Mouse (Mus musculus) left cerebral cortex, adult 9 months (tissue): ENCODE results near the gene Cldn9.

ENCODE experiments used
- DNase-seq, 2 experiments: peaks; one replicate each; pipeline ENCODE4 v3.0.0; 2022; ENCODE audit warnings: low spot score in 2 of 2

Cldn9 gene

DNA sequence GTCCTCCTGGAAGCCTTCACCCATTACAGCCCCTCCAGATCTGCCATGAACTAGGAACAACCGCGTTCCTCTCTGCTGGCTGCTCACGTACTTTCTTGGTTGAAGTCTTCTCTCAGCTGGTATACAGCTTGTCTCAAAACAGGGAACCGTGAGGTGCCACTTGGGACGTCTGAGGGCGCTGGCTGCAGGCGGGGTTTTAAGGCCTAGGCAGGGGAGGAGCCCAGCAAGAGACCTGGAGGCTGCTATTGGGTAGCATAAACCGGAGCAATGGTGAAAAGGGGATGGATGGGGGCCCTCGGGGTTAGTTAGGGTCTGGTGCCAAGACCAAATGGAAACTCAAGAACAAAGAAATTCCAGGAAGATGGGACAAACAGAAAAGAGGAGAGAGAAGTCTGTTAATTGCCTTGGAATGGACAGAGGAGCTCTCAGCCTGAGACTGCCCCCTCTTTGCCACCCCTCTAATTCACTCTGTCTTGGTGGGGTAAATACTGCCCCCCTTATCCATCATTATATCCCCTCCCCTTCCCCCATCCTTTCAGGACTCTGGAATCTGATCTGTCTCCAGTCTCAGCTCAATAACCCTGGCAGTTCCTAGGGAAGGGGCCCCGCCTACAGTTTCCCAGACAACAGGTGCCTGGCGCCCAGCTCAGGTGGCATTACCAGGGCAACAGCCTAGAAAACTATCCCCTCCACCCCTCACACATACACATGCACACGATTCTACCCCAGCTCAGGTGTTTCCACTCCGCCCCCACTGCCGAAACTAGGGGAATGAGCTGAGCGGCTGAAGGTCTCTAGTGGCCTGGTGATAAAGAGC is at the start of gene Cldn9:
Gene Cldn9 (minus strand): TSS at position 171 of the 817 bp plus-strand sequence.
- DNase-seq, result no peak

DNA sequence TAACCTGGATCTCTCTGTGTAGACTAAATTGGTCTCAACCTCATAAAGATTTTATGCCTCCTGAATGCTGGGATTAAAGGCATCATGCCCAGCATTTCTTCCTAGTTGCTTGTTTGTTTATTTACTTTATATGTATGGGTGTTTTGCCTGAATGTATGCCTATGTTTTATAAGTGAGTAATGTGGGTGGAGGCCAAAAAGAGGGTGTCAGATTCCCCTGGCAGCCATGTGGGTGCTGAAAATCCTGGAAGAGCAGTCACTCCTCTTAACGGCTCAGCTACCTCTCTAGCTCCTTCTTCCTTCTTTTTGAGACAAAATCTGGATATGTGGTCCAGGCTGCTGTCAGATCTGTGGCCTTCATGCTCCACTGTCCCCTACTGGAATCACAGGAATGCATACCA is 46.6 kb upstream of the Cldn9 start:
- no peak for DNase-seq

DNA sequence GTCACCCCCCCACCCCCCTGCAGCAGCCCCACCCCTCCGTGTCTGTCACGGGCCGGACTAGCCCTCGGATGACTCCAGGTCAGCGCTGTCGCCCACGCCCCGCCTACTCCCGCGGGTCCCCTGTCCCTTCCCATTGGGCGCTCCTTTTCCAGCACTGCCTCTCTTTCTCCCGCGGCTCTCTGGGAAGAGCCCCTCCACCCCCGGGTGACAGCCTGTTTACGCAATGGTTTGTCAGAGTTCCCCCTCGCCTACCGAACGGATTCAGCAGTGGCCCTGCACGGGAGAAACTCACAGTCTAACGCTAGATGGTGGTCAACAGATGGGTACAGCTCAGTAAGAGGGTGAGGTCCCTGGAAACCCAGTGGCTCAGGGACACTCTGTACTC is 42.9 kb upstream of the Cldn9 start:
- DNase-seq, result peak in 1 of 2 experiments; percentile 60

DNA sequence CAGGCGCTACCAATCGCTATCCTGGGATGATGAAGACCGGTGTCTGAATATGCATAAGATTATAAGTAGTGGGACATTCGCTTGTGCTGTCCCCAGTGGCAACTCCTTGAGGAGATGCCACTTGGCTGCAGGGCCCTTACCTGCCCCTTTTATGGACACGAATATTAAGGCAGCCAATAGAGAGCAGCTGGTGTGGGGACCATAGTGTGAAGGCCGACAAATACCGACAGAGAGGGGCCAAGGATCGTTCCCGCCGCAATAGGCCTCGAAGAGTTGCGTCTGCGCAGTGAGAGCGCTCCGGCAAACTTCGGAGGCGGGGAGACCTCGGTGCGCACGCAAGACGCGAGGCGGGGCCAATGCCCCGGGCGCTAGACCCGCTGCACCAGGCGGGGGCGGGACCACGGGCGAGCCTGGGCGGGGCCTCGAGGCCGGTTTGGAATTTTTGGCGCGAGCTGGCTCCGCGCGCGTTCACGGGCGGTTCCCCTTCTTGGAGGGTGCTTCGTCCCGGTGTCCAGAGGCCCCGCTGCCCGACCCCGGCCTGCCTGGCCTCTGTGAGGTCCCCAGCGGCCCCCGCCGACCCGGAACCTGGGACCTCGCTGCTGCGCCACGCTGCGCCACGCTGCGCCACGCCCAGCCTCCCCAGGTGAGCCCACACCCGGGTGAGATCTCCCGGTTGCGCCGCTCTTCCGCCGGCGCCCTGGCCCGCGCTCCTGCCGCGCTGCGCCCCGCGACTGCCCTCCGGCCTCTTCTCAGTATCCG is 42.4 kb upstream of the Cldn9 start, which contains the start of gene Pkmyt1:
Gene Pkmyt1 (plus strand): TSS at position 338 of the 759 bp plus-strand sequence.
- DNase-seq, result peak; percentile 85 to 93

DNA sequence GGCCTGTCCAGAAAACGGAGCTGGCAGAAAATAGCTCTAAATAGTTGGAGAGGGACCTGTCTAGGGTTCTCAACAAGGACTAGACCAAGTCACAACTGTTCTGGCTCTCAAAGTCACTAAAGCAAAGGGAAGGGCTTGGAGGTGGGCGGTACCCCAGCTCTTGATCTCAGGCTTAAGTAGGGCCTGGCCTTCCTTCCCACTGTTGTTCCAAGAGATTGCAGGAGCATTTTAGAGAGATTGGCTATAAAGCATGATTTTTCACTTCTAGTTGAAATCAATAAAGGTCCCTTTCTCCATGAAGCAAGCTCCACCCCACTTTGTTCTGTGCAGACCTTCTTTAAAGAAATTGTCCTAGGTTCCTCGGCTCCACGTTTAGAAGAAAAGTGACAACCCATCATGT is 41.7 kb upstream of the Cldn9 start:
- DNase-seq, result no peak

DNA sequence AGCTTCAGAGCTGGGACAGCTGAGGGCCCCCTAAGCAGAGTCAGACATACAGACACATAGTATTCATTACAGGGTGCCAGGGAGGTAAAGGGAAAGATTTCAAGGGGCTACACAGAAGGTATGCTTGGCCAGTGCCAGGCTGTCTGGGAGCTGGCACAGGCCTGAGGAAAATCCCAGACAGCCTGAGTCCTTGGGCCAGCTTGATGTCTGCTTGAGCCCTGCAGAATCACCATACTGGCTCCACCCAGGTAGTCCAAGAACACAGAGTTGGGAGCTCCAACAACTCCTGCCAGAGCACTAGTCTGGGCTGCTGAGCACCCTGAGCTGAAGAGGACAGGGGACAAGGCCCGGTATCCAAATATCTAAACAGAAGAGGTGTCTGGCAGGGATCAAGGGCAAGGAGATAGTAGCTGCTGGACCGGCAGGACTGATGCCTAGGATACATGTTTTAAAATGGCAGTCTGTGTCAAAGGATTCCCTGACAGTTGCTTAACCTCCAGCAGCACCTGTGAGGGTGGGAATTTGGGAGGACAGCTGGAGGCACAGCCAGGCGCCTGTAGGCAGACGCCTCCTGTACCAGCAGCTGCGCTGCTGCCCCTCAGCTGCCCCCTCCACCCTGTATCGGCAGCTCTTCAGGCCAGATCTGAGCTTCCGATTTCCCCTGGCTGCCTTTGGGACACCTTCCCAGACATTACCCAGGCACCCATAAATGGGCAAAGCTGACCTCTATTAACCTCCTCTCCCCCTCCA is 38.7 kb upstream of the Cldn9 start, which contains the start of gene 1520401A03Rik:
Gene 1520401A03Rik (minus strand): TSS at position 408 of the 750 bp plus-strand sequence.
- no peak for DNase-seq

DNA sequence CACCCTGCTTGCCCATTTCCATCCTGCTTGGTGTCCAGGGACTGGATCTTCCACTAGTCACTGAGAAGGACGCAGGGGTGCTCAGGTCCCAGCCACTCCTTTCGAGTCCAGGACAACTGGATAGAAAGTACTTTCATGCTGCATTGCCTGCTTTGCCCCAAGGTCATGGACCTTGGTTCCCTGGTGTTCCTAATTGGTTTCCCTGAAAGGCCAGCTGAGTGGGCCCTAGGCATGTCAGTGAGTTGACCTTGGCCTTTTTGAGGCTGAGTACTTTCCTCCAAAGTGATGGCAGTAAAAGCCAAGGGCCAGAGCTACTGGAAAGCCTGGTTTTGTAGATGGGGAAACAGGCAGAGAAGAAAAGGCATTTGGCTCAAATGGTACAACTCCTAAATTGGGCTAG is 38.1 kb upstream of the Cldn9 start:
- no peak for DNase-seq

DNA sequence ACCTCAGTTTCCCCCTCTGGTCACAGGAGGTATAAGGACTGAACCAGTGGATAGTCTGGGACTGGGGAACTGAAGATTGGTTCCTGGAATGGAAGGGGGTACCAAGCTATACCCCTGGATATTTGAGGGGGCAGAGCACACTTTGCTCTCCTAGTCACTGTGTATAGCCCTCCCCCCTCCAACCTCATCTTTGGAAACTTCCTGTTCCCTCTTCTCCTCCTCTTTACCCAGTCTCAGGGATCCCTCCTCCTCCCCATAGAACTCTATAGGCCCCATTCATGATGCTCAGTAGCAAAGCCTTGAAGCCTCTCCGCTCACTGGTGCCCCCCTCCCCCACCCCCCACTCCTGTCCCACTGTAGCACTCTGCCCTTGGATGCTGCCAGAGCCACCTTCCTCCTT is 35.6 kb upstream of the Cldn9 start:
- no peak for DNase-seq

DNA sequence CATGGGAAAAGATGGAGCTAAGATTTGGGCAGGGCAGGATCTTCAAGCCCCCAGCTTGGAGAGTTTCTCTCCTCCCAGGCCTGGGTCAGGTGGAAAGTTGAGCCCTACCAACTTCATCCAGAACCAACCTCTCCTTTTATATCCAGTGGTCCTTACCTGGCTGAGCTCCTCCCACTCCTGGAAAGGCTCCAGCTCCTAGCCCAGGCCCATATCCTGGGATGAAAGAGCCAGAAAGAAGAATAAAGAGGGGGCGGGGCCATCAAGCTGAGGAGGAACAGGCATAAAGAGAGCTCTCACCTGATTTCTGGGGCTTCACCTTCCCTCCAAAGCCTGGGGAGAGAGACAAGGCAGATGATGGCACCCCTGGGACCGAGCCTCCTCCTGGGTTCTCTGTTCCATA is 33.2 kb upstream of the Cldn9 start:
- no peak for DNase-seq

DNA sequence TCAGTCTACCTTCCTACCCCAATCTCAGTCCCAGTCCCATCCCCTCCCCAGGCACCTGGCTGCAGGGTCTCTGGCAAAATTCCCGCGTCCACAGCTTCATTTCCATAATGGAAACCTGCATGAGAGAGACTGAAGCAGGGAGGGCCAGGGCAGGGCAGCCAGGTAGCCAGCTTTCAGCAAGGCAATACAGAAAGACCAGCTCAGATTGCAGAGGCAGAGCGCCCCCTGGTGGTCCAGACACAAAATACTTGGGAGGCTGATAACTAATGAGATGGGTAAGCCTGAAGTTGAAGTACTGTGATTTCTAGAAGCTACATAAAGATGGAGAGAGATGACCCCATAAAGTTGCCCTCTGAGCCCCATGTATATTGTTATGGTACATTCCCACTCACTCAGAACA is 22.4 kb upstream of the Cldn9 start:
- DNase-seq, result peak in 1 of 2 experiments; percentile 77

DNA sequence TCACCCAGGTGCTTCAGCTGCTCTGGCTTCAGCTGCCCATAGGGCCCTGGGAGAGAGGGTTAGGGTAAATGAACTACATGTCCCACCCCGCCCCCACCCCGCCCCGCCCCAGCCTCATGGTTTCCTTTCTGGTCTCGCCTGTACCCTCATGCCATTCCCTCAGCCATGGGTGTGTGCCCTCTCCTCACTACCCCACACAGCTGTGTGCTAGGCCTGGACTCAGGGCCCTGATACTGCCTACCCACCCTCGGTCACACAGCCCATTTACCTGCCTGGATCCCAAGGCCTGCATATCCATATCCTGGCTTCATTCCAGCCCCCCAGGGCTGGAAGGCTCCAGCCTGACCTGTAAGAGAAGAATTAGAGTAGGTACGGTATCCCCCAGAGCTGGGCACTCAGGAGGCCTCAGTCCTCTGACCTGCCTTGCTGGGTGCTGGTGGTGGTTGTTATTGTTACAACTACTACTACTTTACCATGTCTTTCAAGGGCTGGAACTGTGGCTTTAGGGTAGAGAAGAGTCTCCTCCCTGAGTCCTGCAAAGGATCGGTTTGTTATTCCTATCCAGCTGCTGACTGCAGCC is 21.8 kb upstream of the Cldn9 start:
- no peak for DNase-seq

DNA sequence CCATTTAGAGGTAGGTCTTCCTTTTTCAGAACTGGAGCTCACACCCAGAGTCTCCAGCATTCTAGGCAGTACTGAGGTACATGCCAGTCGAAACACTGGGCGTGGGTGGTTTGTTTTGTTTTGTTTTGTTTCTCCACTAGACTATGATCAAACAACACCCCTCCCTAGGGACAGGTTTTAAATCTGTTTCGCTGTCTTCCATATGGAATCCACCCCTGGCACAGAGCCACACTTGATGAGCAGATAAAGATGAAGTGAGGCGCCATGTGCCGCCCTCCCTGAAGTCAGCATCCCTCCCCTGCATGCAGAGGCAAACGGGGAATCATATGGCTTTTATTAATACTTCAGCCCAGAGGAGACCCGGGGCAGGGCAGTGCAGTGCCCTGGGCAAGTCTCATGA is 20.9 kb upstream of the Cldn9 start:
- peak in 1 of 2 experiments; percentile 32 for DNase-seq

DNA sequence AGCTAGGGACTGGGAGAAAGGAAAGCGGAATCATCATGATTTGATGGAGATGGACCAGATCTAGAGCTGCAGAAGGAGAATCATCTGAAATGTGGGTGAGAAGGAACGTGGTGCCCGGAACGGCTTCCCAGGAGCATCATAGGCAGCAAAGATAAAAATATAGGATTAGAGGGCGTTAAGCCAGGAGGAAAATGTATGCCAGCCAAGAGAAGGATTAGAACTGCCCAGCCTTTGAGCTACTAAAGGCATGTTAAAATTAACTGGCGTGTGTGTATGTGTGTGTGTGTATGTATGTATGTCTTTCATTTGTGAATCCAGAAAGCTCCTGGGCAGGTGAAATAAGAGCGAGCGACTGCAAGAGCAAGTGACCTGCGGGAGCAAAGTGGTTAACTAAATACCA is 19.5 kb upstream of the Cldn9 start:
- DNase-seq, result peak in 1 of 2 experiments; percentile 36

DNA sequence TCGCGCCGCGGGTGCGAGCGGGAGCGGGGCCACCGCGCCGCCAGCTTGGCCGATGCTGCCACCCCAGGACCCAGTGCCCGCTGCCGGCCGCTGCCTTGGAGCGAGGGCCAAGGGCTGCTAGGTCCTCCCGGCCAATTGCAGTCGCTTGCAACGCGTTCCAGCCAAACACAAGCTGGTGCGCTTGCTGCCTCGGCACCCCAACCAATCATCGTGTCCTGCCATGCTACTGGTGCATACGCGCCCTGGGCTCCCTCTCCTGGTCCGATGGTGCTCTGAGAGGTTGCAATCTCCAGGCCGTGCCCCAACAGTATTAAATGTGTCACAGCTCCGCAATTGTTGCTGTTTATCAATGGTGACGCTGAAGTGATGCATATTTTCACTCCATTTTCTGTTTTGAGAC is 16.3 kb upstream of the Cldn9 start:
- DNase-seq, result peak; percentile 73 to 92

DNA sequence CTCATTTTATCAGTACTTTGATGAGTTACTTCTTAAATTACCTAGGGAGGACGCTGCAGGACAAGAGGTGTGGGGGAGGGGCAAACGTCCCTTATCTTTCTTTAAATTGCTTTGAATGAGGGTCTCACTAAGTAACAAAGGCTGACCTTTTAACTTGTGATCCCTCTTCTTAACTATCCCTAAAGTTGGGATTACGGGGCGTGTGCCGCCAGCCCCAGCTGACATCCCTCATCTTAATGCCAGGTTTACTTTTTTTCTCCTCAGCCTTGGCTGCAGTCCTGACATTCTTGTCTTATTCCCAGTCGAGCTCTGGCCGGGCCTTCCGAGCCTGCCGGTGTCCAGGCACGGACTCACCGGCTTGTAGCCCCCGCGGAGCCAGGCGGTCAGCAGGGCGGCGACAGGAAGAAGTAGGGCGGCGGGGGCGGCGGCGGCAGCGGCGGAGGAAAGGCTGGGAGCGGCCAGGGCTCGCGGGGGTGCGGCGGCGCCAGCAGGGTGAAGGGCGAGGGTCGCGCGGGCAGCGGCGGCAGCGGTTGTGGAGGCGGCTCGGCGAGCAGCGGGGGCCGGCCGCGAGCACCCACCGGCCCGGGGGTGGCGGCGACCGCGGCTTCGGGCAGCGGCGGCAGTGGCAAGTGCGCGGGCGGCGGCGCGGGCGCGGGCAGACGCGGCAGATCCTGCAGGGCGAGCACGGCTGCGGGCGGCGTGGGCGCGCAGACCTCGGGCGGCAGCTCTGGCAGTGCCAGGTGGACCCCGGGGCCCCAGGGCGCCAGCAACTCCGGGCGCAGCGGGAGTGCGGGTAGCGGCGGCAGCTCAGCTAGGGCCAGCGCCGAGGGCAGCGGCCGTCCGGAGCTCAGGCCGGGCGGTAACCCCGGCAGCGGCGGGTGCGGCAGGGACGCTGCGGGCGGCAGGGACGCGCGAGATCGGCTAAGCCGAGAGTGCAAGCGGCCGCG is 15.6 kb upstream of the Cldn9 start:
- DNase-seq, result no peak

DNA sequence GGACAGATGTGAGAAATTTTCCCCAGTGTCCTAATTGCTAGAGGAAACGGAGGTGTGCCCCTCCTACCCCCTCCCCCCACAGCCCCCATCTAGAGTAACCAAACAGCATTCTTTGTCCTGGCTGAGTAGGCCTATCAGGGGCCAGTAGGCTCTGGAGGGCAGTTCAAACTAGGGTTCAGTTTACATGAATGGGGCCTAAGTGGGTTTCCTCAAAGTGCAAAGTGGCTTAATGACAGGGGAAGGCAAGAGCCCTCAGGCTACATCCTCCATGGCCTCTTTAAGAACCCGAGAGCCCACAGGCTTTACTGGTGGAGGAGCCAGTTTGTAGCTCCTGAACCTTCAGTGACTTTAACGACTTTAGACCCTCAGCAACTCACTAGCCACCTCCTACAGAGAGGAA is 12.0 kb upstream of the Cldn9 start:
- no peak for DNase-seq

DNA sequence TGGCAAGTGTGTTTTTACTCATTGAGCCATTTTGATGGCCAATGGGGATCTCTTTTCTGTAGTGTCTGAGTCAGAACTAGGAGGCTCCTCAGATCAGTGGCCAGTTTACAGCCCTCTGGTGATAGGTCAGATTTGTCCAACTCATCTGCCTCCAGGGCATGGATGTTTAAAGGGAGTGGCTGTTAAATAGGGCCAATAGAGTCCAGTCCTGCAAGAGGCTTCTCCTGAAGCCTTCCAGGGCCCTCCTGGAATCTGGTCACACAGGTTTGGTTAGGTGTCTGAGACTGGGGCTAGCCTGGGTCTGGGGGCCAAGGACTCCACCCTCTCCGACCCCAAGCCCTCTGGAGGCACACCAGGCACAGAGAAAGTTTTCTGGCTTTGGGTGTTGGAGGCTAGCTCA is 10.7 kb upstream of the Cldn9 start:
- DNase-seq, result no peak

DNA sequence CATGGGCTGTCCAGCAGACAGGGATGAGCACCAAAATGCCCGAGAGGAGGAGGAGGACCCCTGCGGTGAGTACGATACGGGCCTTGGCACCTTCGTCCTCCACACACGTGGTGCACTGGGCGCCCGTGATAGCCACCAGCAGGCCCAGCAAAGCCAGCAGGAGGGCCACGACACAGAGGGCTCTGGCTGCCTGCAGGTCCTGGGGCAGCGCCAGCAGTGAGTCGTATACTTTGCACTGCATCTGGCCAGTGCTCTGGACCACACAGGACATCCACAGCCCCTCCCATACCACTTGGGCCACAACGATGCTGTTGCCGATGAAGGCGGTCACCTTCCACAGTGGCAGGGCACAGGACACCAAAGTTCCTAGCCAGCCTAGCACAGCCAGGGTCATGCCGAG is 600 bp downstream of the Cldn9 start:
- no peak for DNase-seq

DNA sequence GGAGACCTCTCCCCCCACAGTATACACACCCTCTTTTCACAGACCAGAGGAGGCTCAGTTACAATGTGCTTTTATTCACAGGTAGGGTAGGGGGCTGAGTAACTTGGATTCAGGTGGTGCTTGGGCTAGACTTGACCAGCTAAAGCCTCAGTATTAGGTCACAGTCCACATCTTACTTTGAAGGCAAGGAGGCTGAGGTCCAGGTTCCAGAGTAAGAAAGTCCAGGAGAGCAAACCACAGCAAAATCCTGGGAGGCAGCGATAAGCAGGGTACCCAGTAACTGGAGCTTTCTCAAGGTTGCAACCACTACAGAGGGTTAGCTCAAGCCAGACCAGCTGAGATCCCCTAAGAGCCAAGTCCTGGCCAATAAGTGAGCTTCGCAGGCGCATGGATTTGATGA is 1.3 kb downstream of the Cldn9 start:
- no peak for DNase-seq

DNA sequence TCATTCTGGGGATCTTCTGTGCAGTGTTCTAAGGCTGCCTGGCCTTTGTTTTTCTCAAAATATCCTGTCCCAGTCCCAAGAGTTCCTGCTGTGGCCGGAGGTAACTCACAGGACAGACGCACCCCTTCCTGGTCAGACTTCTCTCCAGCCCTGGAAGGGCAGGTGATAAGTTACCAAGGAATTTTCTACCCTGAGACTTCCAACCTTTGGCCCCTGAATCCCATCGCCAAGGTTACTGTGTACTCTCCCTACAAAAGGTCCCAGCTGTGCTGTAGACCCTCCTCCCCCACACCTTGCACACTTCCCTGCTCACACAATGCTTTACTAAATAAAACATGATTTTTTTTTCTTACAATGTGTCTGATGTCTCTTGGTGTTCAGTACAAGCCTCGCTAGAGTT is 1.7 kb downstream of the Cldn9 start:
- DNase-seq, result no peak

DNA sequence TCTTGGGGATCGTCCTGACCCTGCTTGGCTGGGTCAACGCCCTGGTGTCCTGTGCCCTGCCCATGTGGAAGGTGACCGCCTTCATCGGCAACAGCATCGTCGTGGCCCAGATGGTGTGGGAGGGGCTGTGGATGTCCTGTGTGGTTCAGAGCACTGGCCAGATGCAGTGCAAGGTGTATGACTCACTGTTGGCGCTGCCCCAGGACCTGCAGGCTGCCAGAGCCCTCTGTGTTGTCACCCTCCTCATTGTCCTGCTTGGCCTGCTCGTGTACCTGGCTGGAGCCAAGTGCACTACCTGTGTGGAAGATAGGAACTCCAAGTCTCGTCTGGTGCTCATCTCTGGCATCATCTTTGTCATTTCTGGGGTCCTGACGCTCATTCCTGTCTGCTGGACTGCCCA is 2.7 kb downstream of the Cldn9 start:
- no peak for DNase-seq
